Mouse (Mus musculus): Measurements from ENCODE around the gene Hipk2.

Gene Hipk2

GRCm38 (mm10) chr6:38649545-38649944 is 226.4 kb downstream of the Hipk2 start:
- no peak for DNase-seq (ENCODE audit: extremely low spot score)

Data from embryo, embryonic 9.5 days (tissue).